Mouse (Mus musculus): ENCODE measurements around the gene Gse1. TPM values are rescaled to one million over a fixed set of nuclear protein-coding genes. Genes with fewer than 3 reads are reported as not detected.

Gene Gse1
- total RNA-seq, 4 experiments from 2014 or later, result 114 to 136 (median 127) TPM

GRCm38 (mm10) chr8:120510863-120511457 is 282.7 kb downstream of the Gse1 start:
- DNase-seq (ENCODE audit: low spot score in 2 of 2), result no peak

GRCm38 (mm10) chr8:120511737-120512136 is 283.5 kb downstream of the Gse1 start:
- no peak for DNase-seq (ENCODE audit: low spot score in 2 of 2)

- no peak for DNase-seq (ENCODE audit: low spot score in 2 of 2)
These were observed 284.1 kb downstream of the Gse1 start for GRCm38 (mm10) chr8:120512326-120512725.

- no peak for DNase-seq (ENCODE audit: low spot score in 2 of 2)
These were observed 284.9 kb downstream of the Gse1 start for GRCm38 (mm10) chr8:120513145-120513544.

GRCm38 (mm10) chr8:120513638-120514461 is 285.6 kb downstream of the Gse1 start:
- no peak for DNase-seq (ENCODE audit: low spot score in 2 of 2)

- DNase-seq (ENCODE audit: low spot score in 2 of 2), result no peak
These were observed 287.0 kb downstream of the Gse1 start for GRCm38 (mm10) chr8:120515214-120515613.

- no peak for DNase-seq (ENCODE audit: low spot score in 2 of 2)
These were observed 287.4 kb downstream of the Gse1 start for GRCm38 (mm10) chr8:120515650-120516049.

GRCm38 (mm10) chr8:120516182-120516755 is 288.0 kb downstream of the Gse1 start:
- no peak for DNase-seq (ENCODE audit: low spot score in 2 of 2)

- no peak for DNase-seq (ENCODE audit: low spot score in 2 of 2)
These were observed 289.6 kb downstream of the Gse1 start for GRCm38 (mm10) chr8:120517666-120518410.

GRCm38 (mm10) chr8:120518736-120519534 is 290.7 kb downstream of the Gse1 start:
- DNase-seq (ENCODE audit: low spot score in 2 of 2), result peak; percentile 51 to 58

GRCm38 (mm10) chr8:120520287-120520686 is 292.0 kb downstream of the Gse1 start:
- no peak for DNase-seq (ENCODE audit: low spot score in 2 of 2)

GRCm38 (mm10) chr8:120520707-120521590 is 292.7 kb downstream of the Gse1 start:
- DNase-seq (ENCODE audit: low spot score in 2 of 2), result peak in 1 of 2 experiments; percentile 50

- no peak for DNase-seq (ENCODE audit: low spot score in 2 of 2)
These were observed 293.3 kb downstream of the Gse1 start for GRCm38 (mm10) chr8:120521591-120521965.

- peak in 1 of 2 experiments; percentile 57 for DNase-seq (ENCODE audit: low spot score in 2 of 2)
These were observed 295.4 kb downstream of the Gse1 start for GRCm38 (mm10) chr8:120523641-120524040.

GRCm38 (mm10) chr8:120525135-120525534 is 296.9 kb downstream of the Gse1 start:
- no peak for DNase-seq (ENCODE audit: low spot score in 2 of 2)

- no peak for DNase-seq (ENCODE audit: low spot score in 2 of 2)
These were observed 297.6 kb downstream of the Gse1 start for GRCm38 (mm10) chr8:120525832-120526231.

GRCm38 (mm10) chr8:120526577-120526976 is 298.3 kb downstream of the Gse1 start:
- no peak for DNase-seq (ENCODE audit: low spot score in 2 of 2)

GRCm38 (mm10) chr8:120528332-120528731 is 300.1 kb downstream of the Gse1 start:
- no peak for DNase-seq (ENCODE audit: low spot score in 2 of 2)

- DNase-seq (ENCODE audit: low spot score in 2 of 2), result no peak
These were observed 301.0 kb downstream of the Gse1 start for GRCm38 (mm10) chr8:120529226-120529625.
